Mouse (Mus musculus) brain, embryonic 14.5 days (tissue): ENCODE data around the gene Pi16.

Experiments used
- CTCF ChIP-seq: fragments of 200-500 bp; IDR thresholded peaks from 2 replicates; pipeline ENCODE4 v1.5.1; 2012; ENCODE audit warnings: inconsistent platforms, mild to moderate bottlenecking, moderate library complexity, borderline replicate concordance; ENCODE audit not compliant: insufficient read depth, insufficient read length; ENCODE audit errors: extremely low read depth
- POLR2A ChIP-seq: fragments of 200-500 bp; IDR thresholded peaks from 2 replicates; pipeline ENCODE4 v1.6.1; 2012; ENCODE audit warnings: mild to moderate bottlenecking, inconsistent platforms, borderline replicate concordance; ENCODE audit not compliant: poor library complexity, insufficient read depth, insufficient read length, severe bottlenecking; ENCODE audit errors: extremely low read depth

GRCm38 (mm10) chr17:29375871-29376270 is 58.4 kb downstream of the Pi16 start:
- TF ChIP-seq POLR2A (no peak), CTCF (no peak)
